Mouse (Mus musculus) adrenal gland, adult 18-20 months (tissue): Measurements from ENCODE around the gene Bmi1. TPM values are rescaled to one million over a fixed set of nuclear protein-coding genes. Genes with fewer than 3 reads are reported as not detected.

Experiments
- DNase-seq, 2 experiments: peaks; one replicate each; pipeline ENCODE4 v3.0.0; 2021 to 2022; ENCODE audit warnings: low spot score in 2 of 2
- total RNA-seq, 2 experiments: library from RNA; stranded (reverse); gene quantifications; 1 replicate in 1 of 2; 2 replicates in 1 of 2; pipeline ENCODE4 v1.2.3; 2021

The Bmi1 gene
- total RNA-seq, 2 experiments from 2014 or later = 63.8 to 81.4 TPM

- DNase-seq = no peak
Observed at GRCm38 (mm10) chr2:18714337-18714736, 37.5 kb downstream of the Bmi1 start.

DNA sequence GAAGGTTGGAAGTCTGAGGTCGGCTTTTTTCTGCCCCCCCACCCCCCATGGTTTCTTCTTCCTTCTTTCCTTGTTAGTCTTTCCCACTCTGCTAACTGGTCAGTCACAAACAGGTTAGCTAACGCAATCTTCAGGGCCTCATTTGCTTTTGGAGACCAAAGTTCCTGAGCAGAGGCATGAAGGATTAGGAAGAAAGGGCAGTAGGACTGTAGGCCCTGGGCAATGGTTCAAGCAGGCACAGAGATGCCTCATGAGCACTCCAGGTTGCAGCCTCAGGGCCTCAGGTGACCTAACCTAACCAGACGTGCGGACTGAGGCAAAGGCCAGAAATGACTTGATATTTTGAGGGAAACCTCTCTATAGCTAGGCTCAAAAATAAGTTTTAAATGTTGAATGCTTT is 41.7 kb downstream of the Bmi1 start:
- no peak for DNase-seq

GRCm38 (mm10) chr2:18722208-18722830 is 45.5 kb downstream of the Bmi1 start:
- DNase-seq = no peak

DNA sequence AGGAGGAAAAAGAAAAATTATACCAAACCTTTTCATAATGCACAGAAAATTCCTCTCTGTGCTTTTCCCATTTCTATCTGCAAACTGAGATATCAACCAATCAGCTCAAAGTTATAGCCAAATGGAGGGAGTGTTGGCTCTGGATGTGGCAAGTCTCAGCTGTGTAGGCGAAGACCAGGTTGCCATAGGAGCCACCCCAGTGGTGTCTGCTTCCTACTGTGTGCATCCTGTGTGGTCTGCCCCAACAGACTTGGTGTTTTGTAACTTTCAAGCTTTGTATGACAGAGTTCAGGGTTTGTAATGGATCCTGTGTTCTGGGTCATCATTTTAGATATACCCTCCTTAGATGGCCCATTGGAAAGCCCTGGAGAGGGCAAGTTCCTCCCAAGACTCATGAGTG is 47.6 kb downstream of the Bmi1 start:
- DNase-seq = no peak

DNA sequence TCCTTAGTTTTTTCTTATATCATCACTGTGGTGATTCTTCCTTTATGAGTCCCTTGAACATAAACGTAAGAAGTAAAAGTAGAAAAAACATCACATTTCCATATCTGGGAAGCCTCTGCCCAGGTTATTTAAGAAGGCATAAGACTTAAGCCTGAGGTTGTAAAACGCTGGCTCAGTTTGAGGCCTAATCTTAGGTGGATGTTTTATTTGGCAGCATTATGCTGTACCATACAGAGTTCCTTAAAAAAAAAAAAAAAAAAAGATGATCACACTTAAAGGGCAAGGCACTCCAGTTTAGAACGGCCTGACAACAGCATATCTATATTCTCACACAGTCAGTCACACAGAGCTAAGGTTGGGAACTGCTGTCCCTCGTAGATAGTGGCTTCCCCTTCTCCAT is 49.1 kb downstream of the Bmi1 start:
- DNase-seq = no peak

GRCm38 (mm10) chr2:18731718-18732117 is 54.9 kb downstream of the Bmi1 start:
- DNase-seq = no peak

DNA sequence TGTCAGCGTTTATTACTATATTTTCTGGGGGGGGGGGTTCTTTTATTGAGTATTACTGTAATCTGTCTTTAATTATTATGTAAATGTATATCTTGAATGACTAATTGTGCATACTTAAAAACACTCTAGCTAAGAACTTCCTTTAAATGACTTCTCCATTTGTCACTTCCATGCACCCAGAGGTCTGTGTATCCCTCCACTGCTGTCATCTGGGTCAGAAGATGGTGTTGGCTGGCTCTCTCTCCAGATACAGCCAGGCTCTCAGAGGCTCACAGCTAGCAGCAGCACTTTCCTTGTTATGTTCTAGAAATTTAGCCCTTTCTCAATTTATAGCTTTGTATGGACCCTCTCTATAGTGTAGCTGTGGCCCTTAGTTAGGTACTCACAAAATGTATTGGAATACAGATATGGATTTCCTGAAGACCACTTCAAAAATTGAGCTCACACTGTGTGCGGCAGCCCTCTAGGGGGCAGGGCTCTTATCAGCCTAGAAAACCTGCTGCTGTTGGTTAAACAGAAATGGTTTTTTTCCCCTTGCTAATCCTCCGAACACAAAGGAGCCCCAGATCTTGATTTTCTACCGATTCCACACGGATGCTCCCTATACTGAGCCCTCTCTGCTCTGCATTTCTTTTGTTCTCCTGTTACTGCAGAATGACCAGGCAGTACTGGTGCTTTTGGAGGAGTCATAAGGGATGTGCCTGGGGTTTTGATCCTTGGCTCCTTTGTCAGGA is 57.7 kb downstream of the Bmi1 start:
- DNase-seq = no peak

Other genes with a start within 250 kb of the Bmi1 start
- gene Commd3, start 4.6 kb upstream of the Bmi1 start, total RNA-seq = 100 to 1,000 TPM; 105 to 112 TPM
- under 1 TPM; 0.51 to 0.66 TPM for gene Spag6, start 17.0 kb downstream of the Bmi1 start, total RNA-seq